Mouse (Mus musculus) ES-Bruce4 (cell line): ENCODE measurements around the gene Ptprm. TPM values are rescaled to one million over a fixed set of nuclear protein-coding genes. Genes with fewer than 3 reads are reported as not detected.

Experiments used
- H3K27ac ChIP-seq: 2 replicates; pipeline ENCODE4 v1.5.1; 2012; ENCODE audit warnings: low read length, inconsistent platforms; ENCODE audit not compliant: insufficient read depth
- H3K27me3 ChIP-seq: 2 replicates; pipeline ENCODE4 v1.6.1; 2012; ENCODE audit warnings: mild to moderate bottlenecking, low read length, inconsistent platforms; ENCODE audit not compliant: control insufficient read depth, poor library complexity, insufficient read depth, severe bottlenecking
- H3K36me3 ChIP-seq: 2 replicates; pipeline ENCODE4 v1.6.1; 2012; ENCODE audit warnings: inconsistent platforms, mild to moderate bottlenecking, low read length, moderate library complexity; ENCODE audit not compliant: control insufficient read depth, poor library complexity, insufficient read depth, severe bottlenecking
- H3K4me1 ChIP-seq: one replicate; pipeline ENCODE4 v1.8.1; 2011; ENCODE audit warnings: low read length; ENCODE audit not compliant: control insufficient read depth, insufficient read depth
- H3K4me3 ChIP-seq: 2 replicates; pipeline ENCODE4 v1.5.1; 2011; ENCODE audit warnings: low read depth, mild to moderate bottlenecking, low read length
- H3K9ac ChIP-seq: 2 replicates; pipeline ENCODE4 v1.6.1; 2012; ENCODE audit warnings: low read depth, mild to moderate bottlenecking, inconsistent platforms; ENCODE audit not compliant: poor library complexity, severe bottlenecking
- H3K9me3 ChIP-seq: replicated peaks from 2 replicates; pipeline ENCODE4 v1.6.1; 2012; ENCODE audit warnings: mild to moderate bottlenecking, low read length, inconsistent platforms; ENCODE audit not compliant: control insufficient read depth, poor library complexity, insufficient read depth, severe bottlenecking
- CTCF ChIP-seq: IDR thresholded peaks from one replicate; pipeline ENCODE4 v1.8.1; 2011; ENCODE audit warnings: low read depth, low read length
- EP300 ChIP-seq: IDR thresholded peaks from 2 replicates; pipeline ENCODE4 v1.6.1; 2011; ENCODE audit warnings: low read depth, low read length; ENCODE audit not compliant: insufficient read depth
- POLR2A ChIP-seq: IDR thresholded peaks from one replicate; pipeline ENCODE4 v1.8.1; 2011; ENCODE audit warnings: low read length; ENCODE audit not compliant: insufficient read depth
- polyA plus RNA-seq: library from polyadenylated mRNA; stranded (reverse); fragments of >200 nt; gene quantifications from 2 replicates; pipeline ENCODE4 v1.2.4, GENCODE M21; 2011; ENCODE audit warnings: low read depth; ENCODE audit not compliant: missing spikeins, insufficient read depth, insufficient read length

Gene Ptprm
- polyA plus RNA-seq, 1 experiment = 10.8 TPM

DNA sequence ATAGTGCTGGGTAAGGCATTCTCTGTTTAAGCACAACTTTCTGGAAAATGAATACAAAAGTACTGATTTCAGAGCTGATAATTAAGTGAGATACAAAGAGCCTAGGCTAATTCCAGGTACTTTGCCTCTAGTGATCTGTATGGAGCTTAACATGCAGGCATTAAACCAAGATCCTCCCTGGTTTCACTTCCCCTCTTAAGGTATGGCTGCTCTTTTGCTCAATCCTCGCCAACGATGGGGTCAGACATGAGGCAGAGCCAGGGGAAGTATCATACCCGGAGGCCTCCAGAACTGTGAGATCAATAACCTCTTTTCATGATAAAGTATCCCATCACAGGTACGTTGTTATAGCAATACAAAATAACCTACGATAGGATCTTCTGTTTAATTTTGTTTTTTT is 5.3 kb upstream of the Ptprm start:
- TF ChIP-seq POLR2A (no peak), CTCF (no peak), EP300 (no peak)
- H3K4me3 ChIP-seq = no peak overlapping the region
- no peaks in the 10 kb centered on the region for H3K36me3 ChIP-seq
- H3K27me3 ChIP-seq = no peaks in the 10 kb centered on the region
- no peaks in the 10 kb centered on the region for H3K9me3 ChIP-seq
- H3K9ac ChIP-seq = no peak overlapping the region
- H3K27ac ChIP-seq = no peak overlapping the region
- no peaks in the 10 kb centered on the region for H3K4me1 ChIP-seq

DNA sequence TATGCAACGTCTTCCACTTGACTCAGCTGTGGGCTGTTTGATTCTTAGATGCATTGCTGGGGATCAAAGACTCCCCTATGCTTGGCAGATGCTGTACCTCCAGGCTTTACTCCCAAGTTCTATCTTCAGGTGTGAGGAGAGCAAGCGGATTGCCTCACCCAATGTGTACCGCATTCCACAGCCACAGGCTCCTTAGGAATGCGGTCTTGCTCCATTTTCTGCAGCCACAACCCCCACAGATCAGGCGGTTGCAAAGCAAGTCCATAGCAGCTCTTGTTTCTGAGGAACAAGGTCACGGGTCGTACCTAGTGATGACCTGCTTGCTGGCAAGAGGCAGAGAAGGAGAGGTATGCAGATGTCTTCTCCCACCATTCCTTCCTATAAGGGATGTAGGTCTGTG is 4.3 kb upstream of the Ptprm start:
- no peaks in the 10 kb centered on the region for H3K9me3 ChIP-seq
- no peak for TF ChIP-seq EP300
- TF ChIP-seq POLR2A = no peak
- TF ChIP-seq CTCF = no peak
- no peaks in the 10 kb centered on the region for H3K36me3 ChIP-seq
- peaks cover 7% of the 10 kb centered on the region for H3K27me3 ChIP-seq
- no peak overlapping the region for H3K4me3 ChIP-seq
- H3K4me1 ChIP-seq = no peaks in the 10 kb centered on the region
- no peak overlapping the region for H3K9ac ChIP-seq
- H3K27ac ChIP-seq = no peak overlapping the region

DNA sequence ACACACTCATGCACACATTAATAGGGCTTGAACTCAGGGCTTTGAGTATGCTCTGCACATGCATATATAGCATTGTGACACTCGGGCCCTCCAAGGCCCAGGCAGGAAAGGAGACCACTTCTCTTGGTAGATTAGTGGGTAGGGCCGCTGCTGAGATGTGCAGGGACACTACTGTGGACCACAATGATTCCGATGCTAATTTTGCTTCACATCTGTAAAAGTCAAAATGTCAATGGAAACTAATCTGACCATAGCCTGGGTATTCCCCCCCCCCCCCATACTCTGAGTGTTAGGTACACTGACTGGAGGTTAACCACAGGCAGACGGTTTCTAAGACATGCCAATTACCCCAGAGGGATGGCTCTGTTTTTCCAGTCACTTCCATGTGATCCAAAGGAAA is 2.9 kb upstream of the Ptprm start:
- Histone ChIP-seq H3K27ac (no peak overlapping the region), H3K9ac (no peak overlapping the region), H3K4me3 (no peak overlapping the region), H3K4me1 (no peaks in the 10 kb centered on the region), H3K9me3 (no peaks in the 10 kb centered on the region), H3K36me3 (no peaks in the 10 kb centered on the region), H3K27me3 (peaks cover 13% of the 10 kb centered on the region)
- TF ChIP-seq EP300 = no peak
- TF ChIP-seq CTCF = no peak
- TF ChIP-seq POLR2A = no peak

DNA sequence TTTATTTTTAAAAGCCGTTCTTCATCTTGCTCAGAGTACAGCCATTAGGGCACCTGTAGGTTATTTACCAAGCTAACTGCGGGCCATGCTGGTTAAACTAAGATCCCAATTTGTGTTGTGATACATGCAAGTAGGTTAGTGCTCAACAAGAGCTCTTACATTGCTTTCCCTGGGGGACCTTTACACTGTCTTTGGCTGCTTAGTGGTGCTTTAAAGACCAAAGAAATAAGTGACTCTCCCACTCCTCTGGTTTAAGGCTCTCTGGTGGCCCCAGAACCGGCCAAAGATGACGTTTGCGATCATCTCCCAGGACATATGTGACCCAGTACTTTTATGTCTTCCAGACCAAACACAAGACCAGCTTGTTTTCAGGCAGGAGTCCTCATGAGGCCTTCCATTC is 994 bp upstream of the Ptprm start:
- Histone ChIP-seq H3K27ac (no peak overlapping the region), H3K9me3 (no peaks in the 10 kb centered on the region), H3K4me1 (no peaks in the 10 kb centered on the region), H3K9ac (0 out of 2 replicates have a peak overlapping the region, but pooled peaks have one; percentile 81), H3K36me3 (no peaks in the 10 kb centered on the region), H3K4me3 (no peak overlapping the region), H3K27me3 (peaks cover 13% of the 10 kb centered on the region)
- TF ChIP-seq POLR2A (no peak), EP300 (no peak), CTCF (no peak)

DNA sequence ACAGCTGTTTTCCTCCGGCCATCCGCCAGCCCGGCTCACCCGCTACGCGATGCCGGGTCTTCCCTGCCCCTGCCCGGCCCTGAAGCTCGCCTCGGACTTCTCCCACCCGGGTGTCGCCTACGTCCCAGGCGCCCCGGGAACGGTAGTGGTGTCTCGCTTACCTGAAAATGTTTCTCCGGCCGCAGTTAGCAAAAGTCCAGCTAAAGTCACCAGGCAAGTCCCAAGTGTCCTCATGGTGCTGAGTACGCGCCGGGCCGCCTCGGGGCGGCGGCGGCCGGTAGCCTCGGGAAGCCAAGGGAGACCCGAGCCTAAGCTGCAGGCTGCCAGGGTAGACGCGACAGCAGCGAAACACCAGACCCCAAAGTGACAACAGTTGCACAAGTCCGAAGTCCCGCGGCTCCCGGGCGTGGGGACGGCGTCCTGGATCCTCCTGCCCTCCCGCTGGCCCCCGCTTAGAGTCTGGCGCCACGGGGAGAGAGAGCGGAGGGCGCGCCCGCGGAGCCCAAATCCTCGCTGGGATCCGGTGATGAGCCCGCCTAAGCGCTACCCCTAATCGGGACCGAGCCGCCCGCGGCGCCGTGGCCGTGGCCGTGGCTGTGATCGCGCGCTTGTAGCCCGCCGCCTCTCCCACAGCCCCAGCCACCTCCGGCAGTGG is 334 bp downstream of the Ptprm start:
- no peaks in the 10 kb centered on the region for H3K4me1 ChIP-seq
- H3K9me3 ChIP-seq = no peaks in the 10 kb centered on the region
- H3K27me3 ChIP-seq = peaks cover 13% of the 10 kb centered on the region
- no peak overlapping the region for H3K27ac ChIP-seq
- no peaks in the 10 kb centered on the region for H3K36me3 ChIP-seq
- no peak for TF ChIP-seq EP300
- no peak for TF ChIP-seq POLR2A
- TF ChIP-seq CTCF = no peak
- H3K9ac ChIP-seq = peak overlapping the region; percentile 81
- H3K4me3 ChIP-seq = peak overlapping the region; percentile 77

DNA sequence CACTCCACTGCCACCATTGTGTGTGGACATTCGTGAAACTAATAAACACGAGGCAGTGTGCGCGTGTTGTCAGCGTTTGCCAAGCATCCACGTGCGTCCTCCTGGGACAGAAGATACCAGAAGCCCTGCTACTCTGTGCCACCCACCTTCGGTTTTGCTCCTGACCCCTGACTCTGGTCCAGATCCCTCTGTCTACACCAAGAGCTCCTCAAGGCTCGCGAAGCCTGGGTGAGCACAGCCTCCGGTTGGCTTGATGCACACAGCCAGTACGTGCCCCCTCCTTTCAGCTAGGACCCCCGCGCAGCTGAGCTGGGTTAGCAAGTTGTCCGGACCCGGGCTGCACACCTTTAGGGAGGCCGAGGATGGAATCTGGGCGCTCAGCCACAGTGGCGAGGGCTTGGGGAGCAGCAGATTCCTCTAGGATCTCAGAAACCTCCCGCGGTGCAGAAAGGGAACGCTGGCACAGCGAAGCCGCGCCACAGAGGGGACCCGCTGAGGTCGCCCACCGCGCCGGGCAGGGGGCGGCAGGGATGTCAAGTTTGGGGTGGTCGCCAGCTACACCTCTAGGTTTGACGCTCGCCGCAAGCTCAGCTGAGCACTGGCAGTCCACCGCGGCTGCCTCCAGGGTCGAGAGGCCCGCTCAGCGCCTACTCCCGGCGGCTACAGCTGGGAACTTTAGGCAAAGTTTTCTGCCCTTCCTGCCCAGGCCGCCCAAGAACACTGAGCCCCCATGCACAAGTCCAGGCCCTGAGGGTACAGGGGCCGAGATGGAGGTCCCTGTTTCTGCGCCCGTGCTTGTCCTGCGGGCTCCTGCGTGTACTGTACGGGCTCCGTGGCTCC is 1.1 kb downstream of the Ptprm start:
- H3K4me3 ChIP-seq = peak overlapping the region; percentile 77
- no peaks in the 10 kb centered on the region for H3K4me1 ChIP-seq
- no peak for TF ChIP-seq POLR2A
- no peak for TF ChIP-seq CTCF
- TF ChIP-seq EP300 = no peak
- peak overlapping the region; percentile 81 for H3K9ac ChIP-seq
- H3K9me3 ChIP-seq = no peaks in the 10 kb centered on the region
- no peak overlapping the region for H3K27ac ChIP-seq
- peaks cover 13% of the 10 kb centered on the region for H3K27me3 ChIP-seq
- H3K36me3 ChIP-seq = no peaks in the 10 kb centered on the region
